8 mouse cellular contexts compared by ENCODE assay signal in genomic region chr17:27685550-27685913, GRCm38 (mm10). TPM values are rescaled to one million over a fixed set of nuclear protein-coding genes. Genes with fewer than 3 reads are reported as not detected.
A peak's percentile ranks its signal among the peaks of the same experiment; 100 is the strongest.
DNase-seq lines count a peak whose midpoint lies in the region; ATAC-seq lines count a peak whose summit lies in the region.

No protein-coding gene starts in this region.

- peak overlapping the region; percentile 54; the same call in 1 of the 2 replicates for H3K9ac ChIP-seq in kidney, embryonic 14.5 days (ENCODE audit: low read depth, low read length)
- H3K9ac ChIP-seq in embryonic facial prominence, embryonic 14.5 days (ENCODE audit: low read depth, low read length) = peak overlapping the region; percentile 62
- no peak overlapping the region; the same call in 1 of the 2 replicates for H3K9ac ChIP-seq in intestine, embryonic 15.5 days
- peak overlapping the region; percentile 40; the same call in 1 of the 2 replicates for H3K9ac ChIP-seq in neural tube, embryonic 11.5 days (ENCODE audit: low read length)

- no peaks in the 10 kb centered on the region for H3K9me3 ChIP-seq in kidney, embryonic 14.5 days (ENCODE audit: control insufficient read depth, low read length)
- no peaks in the 10 kb centered on the region for H3K9me3 ChIP-seq in embryonic facial prominence, embryonic 14.5 days (ENCODE audit: control insufficient read depth, low read length)
- no peaks in the 10 kb centered on the region for H3K9me3 ChIP-seq in intestine, embryonic 15.5 days
- no peaks in the 10 kb centered on the region for H3K9me3 ChIP-seq in neural tube, embryonic 11.5 days (ENCODE audit: control insufficient read depth, low read length)

- DNase-seq in kidney, postnatal 14 days = no peak
- no peak for DNase-seq in embryonic facial prominence, embryonic 14.5 days (ENCODE audit: low spot score)
- no peak for DNase-seq in neural tube, embryonic 11.5 days (ENCODE audit: low spot score)
- DNase-seq in testis, postnatal 14 days (ENCODE audit: low spot score) = no peak
- DNase-seq in right cerebral cortex, postnatal 36 days (ENCODE audit: low spot score in 2 of 2) = no peak
- DNase-seq in kidney, adult 11 months = no peak

- 2% methylated on average over 11 of the region's 11 CpGs for WGBS in kidney, embryonic 14.5 days
- WGBS in embryonic facial prominence, embryonic 14.5 days = 4% methylated on average over 10 of the region's 11 CpGs
- 3% methylated on average over 11 of the region's 11 CpGs for WGBS in intestine, embryonic 15.5 days
- 2% methylated on average over 11 of the region's 11 CpGs for WGBS in neural tube, embryonic 11.5 days

- peak overlapping the region; percentile 43 for H3K4me3 ChIP-seq in kidney, embryonic 14.5 days (ENCODE audit: low read length)
- peak overlapping the region; percentile 48 for H3K4me3 ChIP-seq in embryonic facial prominence, embryonic 14.5 days (ENCODE audit: low read depth, low read length)
- peak overlapping the region; percentile 41 for H3K4me3 ChIP-seq in intestine, embryonic 15.5 days (replicated peaks)
- H3K4me3 ChIP-seq in neural tube, embryonic 11.5 days (ENCODE audit: low read depth, low read length) = peak overlapping the region; percentile 43

- H3K27ac ChIP-seq in kidney, embryonic 14.5 days (ENCODE audit: low read depth, low read length) = no peak overlapping the region
- no peak overlapping the region for H3K27ac ChIP-seq in embryonic facial prominence, embryonic 14.5 days (replicated peaks; ENCODE audit: low read depth, low read length)
- no peak overlapping the region for H3K27ac ChIP-seq in intestine, embryonic 15.5 days
- H3K27ac ChIP-seq in neural tube, embryonic 11.5 days (ENCODE audit: low read depth, low read length) = no peak overlapping the region

- peaks cover 14% of the 10 kb centered on the region for H3K27me3 ChIP-seq in kidney, embryonic 14.5 days (ENCODE audit: control insufficient read depth, insufficient read depth, low read length)
- peaks cover 26% of the 10 kb centered on the region for H3K27me3 ChIP-seq in embryonic facial prominence, embryonic 14.5 days (replicated peaks; ENCODE audit: control insufficient read depth, insufficient read depth, low read length)
- peaks cover 42% of the 10 kb centered on the region for H3K27me3 ChIP-seq in intestine, embryonic 15.5 days (replicated peaks)
- H3K27me3 ChIP-seq in neural tube, embryonic 11.5 days (ENCODE audit: control insufficient read depth, insufficient read depth, low read length) = peaks cover 5% of the 10 kb centered on the region

- H3K36me3 ChIP-seq in kidney, embryonic 14.5 days (ENCODE audit: control insufficient read depth, insufficient read depth, low read length) = no peaks in the 10 kb centered on the region
- no peaks in the 10 kb centered on the region for H3K36me3 ChIP-seq in embryonic facial prominence, embryonic 14.5 days (ENCODE audit: control insufficient read depth, insufficient read depth, low read length)
- no peaks in the 10 kb centered on the region for H3K36me3 ChIP-seq in intestine, embryonic 15.5 days
- no peaks in the 10 kb centered on the region for H3K36me3 ChIP-seq in neural tube, embryonic 11.5 days (ENCODE audit: control insufficient read depth, insufficient read depth, low read length)

- ATAC-seq in kidney, embryonic 14.5 days (ENCODE audit: low FRiP score, low TSS enrichment) = no peak; the same call in 1 of the 2 replicates
- ATAC-seq in embryonic facial prominence, embryonic 14.5 days (ENCODE audit: low read depth) = peak; percentile 16; the same call in 1 of the 2 replicates
- peak; percentile 16; the same call in 1 of the 2 replicates for ATAC-seq in intestine, embryonic 15.5 days
- ATAC-seq in neural tube, embryonic 11.5 days (ENCODE audit: insufficient read depth, low FRiP score, low TSS enrichment) = peak; percentile 17; the same call in 1 of the 2 replicates

- peaks cover 10% of the 10 kb centered on the region; the same call in 1 of the 2 replicates for H3K4me1 ChIP-seq in kidney, embryonic 14.5 days (ENCODE audit: control insufficient read depth, insufficient read depth, low read length)
- H3K4me1 ChIP-seq in embryonic facial prominence, embryonic 14.5 days (ENCODE audit: control insufficient read depth, insufficient read depth, low read length) = peaks cover 7% of the 10 kb centered on the region
- H3K4me1 ChIP-seq in intestine, embryonic 15.5 days (replicated peaks) = peaks cover 9% of the 10 kb centered on the region
- peaks cover 15% of the 10 kb centered on the region for H3K4me1 ChIP-seq in neural tube, embryonic 11.5 days (ENCODE audit: control insufficient read depth, insufficient read depth, low read length)

- peak overlapping the region; percentile 92 for H3K4me2 ChIP-seq in kidney, embryonic 14.5 days (replicated peaks; ENCODE audit: low read depth, low read length)
- peak overlapping the region; percentile 94 for H3K4me2 ChIP-seq in embryonic facial prominence, embryonic 14.5 days (ENCODE audit: low read depth, low read length)
- H3K4me2 ChIP-seq in intestine, embryonic 15.5 days (replicated peaks) = peak overlapping the region; percentile 90
- peak overlapping the region; percentile 97 for H3K4me2 ChIP-seq in neural tube, embryonic 11.5 days (ENCODE audit: low read depth)

RNA-seq across cellular contexts. Expression of gene Pacsin1, which starts 30.2 kb away (rescaled TPM):
- 1.3 and 1.7 TPM in 2 replicates for polyA plus RNA-seq in kidney, embryonic 14.5 days (2014; fragmentation: Nextera tagmentation; extraction: Ambion mirVana)
- polyA plus RNA-seq in embryonic facial prominence, embryonic 14.5 days (2014; fragmentation: Nextera tagmentation; extraction: Ambion mirVana) = 4.4 and 6.1 TPM in 2 replicates
- 2.6 and 2.7 TPM in 2 replicates for polyA plus RNA-seq in intestine, embryonic 15.5 days (2015; fragmentation: Nextera tagmentation; extraction: Ambion mirVana)
- 4.3 and 5.4 TPM in 2 replicates for polyA plus RNA-seq in neural tube, embryonic 11.5 days (2014; fragmentation: Nextera tagmentation; extraction: Ambion mirVana)

RNA-seq across cellular contexts. Expression of gene Spdef, which starts 43.2 kb away (rescaled TPM):
- 0.19 and 0.20 TPM in 2 replicates for polyA plus RNA-seq in kidney, embryonic 14.5 days (2014; fragmentation: Nextera tagmentation; extraction: Ambion mirVana)
- 0.26 and 1.6 TPM in 2 replicates for polyA plus RNA-seq in embryonic facial prominence, embryonic 14.5 days (2014; fragmentation: Nextera tagmentation; extraction: Ambion mirVana)
- 14.1 and 17.1 TPM in 2 replicates for polyA plus RNA-seq in intestine, embryonic 15.5 days (2015; fragmentation: Nextera tagmentation; extraction: Ambion mirVana)
- polyA plus RNA-seq in neural tube, embryonic 11.5 days (2014; fragmentation: Nextera tagmentation; extraction: Ambion mirVana) = not detected in 2 replicates

RNA-seq across cellular contexts. Expression of gene Rps10, which starts 49.1 kb away (rescaled TPM):
- 1,163 and 1,521 TPM in 2 replicates for polyA plus RNA-seq in kidney, embryonic 14.5 days (2014; fragmentation: Nextera tagmentation; extraction: Ambion mirVana)
- polyA plus RNA-seq in embryonic facial prominence, embryonic 14.5 days (2014; fragmentation: Nextera tagmentation; extraction: Ambion mirVana) = 1,119 and 1,122 TPM in 2 replicates
- 973 and 1,022 TPM in 2 replicates for polyA plus RNA-seq in intestine, embryonic 15.5 days (2015; fragmentation: Nextera tagmentation; extraction: Ambion mirVana)
- polyA plus RNA-seq in neural tube, embryonic 11.5 days (2014; fragmentation: Nextera tagmentation; extraction: Ambion mirVana) = 695 and 722 TPM in 2 replicates

RNA-seq across cellular contexts. Expression of gene RPS10-NUDT3, which starts 50.5 kb away (rescaled TPM):
- polyA plus RNA-seq in kidney, embryonic 14.5 days (2014; fragmentation: Nextera tagmentation; extraction: Ambion mirVana) = not detected in 2 replicates
- not detected in 2 replicates for polyA plus RNA-seq in embryonic facial prominence, embryonic 14.5 days (2014; fragmentation: Nextera tagmentation; extraction: Ambion mirVana)
- not detected in 2 replicates for polyA plus RNA-seq in intestine, embryonic 15.5 days (2015; fragmentation: Nextera tagmentation; extraction: Ambion mirVana)
- polyA plus RNA-seq in neural tube, embryonic 11.5 days (2014; fragmentation: Nextera tagmentation; extraction: Ambion mirVana) = not detected in 2 replicates
